Mouse (Mus musculus): ENCODE measurements around the gene Myo18a.
A peak's percentile ranks its signal among the peaks of the same experiment; 100 is the strongest.

The Myo18a gene

GRCm38 (mm10) chr11:77836751-77837150, 73.7 kb downstream of the Myo18a start:
- DNase-seq (ENCODE audit: low read depth, low spot score): peak; percentile 57

- DNase-seq (ENCODE audit: low read depth, low spot score): peak; percentile 53
Observed at GRCm38 (mm10) chr11:77837856-77838255, 74.8 kb downstream of the Myo18a start.

- DNase-seq (ENCODE audit: low read depth, low spot score): no peak
Observed at GRCm38 (mm10) chr11:77840523-77841245, 77.6 kb downstream of the Myo18a start.

GRCm38 (mm10) chr11:77843068-77843905, 80.2 kb downstream of the Myo18a start:
- DNase-seq (ENCODE audit: low read depth, low spot score): no peak

DNA sequence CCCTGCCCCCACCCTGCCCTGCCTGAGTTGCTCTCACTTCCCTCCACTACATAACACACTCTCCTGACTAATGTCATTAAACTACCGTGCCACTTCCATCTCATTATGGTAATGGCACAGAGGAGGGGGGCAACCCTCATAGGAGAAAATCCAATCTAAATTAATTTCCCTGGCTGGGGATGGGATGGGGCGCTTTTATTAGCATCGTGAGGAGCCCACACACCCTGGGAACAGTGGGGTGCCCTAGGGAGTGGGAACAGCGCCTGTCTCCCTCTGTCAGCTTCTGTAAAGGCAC, 80.8 kb downstream of the Myo18a start:
- DNase-seq (ENCODE audit: low read depth, low spot score): no peak

GRCm38 (mm10) chr11:77847599-77848128, 84.6 kb downstream of the Myo18a start:
- no peak for DNase-seq (ENCODE audit: low read depth, low spot score)

GRCm38 (mm10) chr11:77848131-77848530, 85.1 kb downstream of the Myo18a start:
- DNase-seq (ENCODE audit: low read depth, low spot score): no peak

- DNase-seq (ENCODE audit: low read depth, low spot score): peak; percentile 26
Observed at GRCm38 (mm10) chr11:77849151-77849550, 86.1 kb downstream of the Myo18a start.

DNA sequence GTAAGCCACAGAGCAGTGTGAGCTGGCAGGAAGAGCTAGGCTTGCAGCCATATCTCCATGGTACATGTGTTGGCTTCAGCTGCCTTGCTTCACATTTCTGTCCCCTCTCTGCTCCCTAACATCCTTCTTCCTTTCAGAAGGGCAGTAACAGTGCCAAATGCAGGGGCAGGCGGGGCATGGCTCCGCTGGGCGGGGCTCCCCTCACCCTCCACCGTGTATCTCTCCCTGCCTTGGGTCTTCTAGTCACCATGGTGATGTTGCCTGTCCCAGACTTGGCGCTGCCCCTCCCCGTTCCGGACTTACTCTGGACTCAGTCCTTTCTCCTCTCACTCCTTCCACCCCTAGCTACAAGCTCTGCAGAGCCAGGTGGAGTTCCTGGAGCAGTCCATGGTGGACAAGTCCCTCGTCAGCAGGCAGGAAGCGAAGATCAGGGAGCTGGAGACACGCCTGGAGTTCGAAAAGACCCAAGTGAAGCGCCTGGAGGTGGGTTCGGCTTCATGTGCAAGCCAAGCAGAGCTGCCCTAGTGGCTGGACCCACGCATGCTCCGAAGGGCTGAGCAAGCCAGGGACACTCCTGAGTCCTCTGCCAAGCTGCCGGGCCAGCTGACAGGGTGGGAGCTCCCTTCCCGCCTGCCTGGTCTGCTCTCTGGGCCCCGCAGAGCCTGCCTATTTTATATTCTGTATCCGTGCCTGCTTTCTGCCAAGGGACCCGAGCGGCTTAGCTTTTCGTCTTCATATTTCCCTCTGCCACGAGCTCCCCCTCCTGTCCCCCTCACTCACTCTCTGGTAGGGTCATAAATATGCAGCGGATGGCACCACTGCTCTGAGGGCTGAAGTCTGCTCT, 87.6 kb downstream of the Myo18a start:
- peak; percentile 37 for DNase-seq (ENCODE audit: low read depth, low spot score)

GRCm38 (mm10) chr11:77851483-77852010, 88.5 kb downstream of the Myo18a start:
- no peak for DNase-seq (ENCODE audit: low read depth, low spot score)

DNA sequence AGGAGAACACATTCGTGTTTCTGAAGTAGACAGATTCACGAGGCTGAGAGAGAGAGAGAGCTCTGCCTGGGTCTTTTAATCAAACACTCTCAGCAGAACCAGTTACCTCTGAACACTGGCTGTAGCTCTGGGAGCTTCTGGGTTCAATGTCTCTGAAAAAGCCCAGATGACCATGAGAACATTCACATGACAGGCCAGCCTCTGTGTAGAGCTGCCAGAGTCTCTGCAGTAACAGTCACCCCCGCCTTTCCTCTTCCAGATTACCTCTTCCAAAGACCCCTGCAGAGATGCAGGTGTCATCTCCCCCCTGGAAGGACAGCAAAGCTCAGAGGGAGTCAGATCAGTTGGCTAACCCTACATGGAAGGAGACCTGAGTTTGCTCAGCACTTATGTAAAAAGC, 89.1 kb downstream of the Myo18a start:
- DNase-seq (ENCODE audit: low read depth, low spot score): no peak

GRCm38 (mm10) chr11:77852941-77853668, 90.1 kb downstream of the Myo18a start:
- no peak for DNase-seq (ENCODE audit: low read depth, low spot score)

DNA sequence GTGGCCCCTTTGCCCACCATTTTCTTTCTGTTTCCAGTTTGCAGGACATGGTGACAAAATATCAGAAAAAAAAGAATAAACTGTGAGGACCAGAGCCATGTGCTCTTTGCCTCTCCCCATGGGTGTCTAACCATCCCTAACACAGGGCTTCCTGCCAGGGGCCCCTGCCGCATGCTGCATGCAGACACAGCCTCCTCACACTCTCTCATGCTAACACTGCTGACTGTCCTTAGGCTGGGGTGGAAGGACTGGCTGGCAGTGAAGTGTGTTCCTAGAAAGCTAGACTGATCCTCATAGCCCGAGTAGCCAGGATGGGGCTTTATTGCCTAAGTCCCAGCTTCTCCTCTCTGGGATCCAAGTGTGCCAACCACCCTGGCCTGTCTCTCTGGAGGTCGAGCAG, 91.6 kb downstream of the Myo18a start:
- DNase-seq (ENCODE audit: low read depth, low spot score): no peak

DNA sequence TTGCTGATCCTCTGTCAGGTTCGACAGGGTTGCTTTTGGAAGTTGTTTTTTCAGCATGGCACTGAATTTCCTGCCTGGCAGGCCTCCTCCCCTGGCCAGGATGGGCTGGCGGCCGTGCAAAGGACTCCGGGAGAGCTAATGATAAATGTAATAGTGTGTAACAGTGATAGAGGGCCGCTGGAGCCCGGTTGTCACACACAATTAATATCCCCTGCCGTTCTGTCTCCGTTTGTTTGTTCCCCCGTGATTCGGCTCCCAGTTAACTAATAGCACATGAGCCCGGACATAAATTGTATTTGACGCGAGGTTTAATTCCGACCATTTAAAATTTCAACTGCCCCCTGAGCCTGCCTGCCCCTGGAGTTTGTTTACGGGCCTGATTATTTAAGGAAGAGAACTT, 92.3 kb downstream of the Myo18a start:
- no peak for DNase-seq (ENCODE audit: low read depth, low spot score)

DNA sequence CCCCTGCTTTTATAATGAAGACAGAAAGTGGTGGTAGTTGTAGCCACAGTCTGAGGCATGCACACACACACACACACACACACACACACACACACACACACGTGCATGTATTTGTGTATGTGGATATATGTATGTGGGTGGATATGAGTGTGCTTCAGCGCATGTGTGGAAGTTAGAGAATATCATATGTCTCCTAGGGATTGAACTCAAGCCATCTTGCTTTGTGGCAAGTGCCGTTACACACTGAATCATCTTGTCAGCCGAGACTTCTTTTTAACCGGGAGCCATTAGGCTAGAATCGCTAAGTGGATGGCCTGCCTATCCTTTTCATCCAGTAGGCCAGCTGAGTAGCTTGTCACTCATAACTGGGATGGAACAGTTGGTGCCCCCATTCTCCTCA, 94.0 kb downstream of the Myo18a start:
- DNase-seq (ENCODE audit: low read depth, low spot score): no peak

DNA sequence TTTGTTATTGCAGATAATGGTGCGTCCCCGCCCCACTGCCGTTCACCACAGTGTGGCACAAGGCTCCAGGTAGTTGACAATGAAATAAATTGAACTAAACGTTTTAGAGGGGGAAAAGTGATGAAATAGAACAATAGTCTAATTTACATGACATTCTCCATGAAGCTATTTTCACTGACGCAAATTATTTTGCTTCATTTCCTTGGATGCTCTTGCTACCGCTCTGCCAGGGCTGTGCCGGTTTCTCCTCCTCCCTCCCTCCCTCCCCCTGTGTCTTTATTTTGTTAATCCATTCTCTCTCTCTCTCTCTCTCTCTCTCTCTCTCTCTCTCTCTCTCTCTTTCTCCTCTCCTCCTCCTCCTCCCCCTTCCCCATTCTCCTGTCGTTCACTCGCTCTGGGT, 95.5 kb downstream of the Myo18a start:
- no peak for DNase-seq (ENCODE audit: low read depth, low spot score)

DNA sequence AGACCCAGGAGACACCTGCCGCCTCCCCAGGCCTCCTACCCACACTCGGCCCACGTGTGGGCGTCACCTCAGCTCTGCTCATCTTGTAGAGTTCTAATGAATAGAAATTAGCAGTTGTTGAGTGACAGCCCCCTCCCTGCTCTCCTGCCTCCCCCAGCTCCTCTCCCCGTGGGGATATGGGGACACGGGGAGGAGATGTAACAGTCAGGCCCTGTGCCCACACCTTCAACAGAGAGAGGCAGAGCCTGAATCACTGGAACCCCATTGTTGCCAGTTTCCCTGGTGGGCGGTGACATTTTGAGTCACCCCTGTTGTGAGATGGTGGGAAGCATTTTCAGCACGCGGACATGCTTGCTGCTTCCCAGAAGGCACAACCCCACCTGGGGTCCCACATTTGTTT, 97.9 kb downstream of the Myo18a start:
- DNase-seq (ENCODE audit: low read depth, low spot score): peak; percentile 30

DNA sequence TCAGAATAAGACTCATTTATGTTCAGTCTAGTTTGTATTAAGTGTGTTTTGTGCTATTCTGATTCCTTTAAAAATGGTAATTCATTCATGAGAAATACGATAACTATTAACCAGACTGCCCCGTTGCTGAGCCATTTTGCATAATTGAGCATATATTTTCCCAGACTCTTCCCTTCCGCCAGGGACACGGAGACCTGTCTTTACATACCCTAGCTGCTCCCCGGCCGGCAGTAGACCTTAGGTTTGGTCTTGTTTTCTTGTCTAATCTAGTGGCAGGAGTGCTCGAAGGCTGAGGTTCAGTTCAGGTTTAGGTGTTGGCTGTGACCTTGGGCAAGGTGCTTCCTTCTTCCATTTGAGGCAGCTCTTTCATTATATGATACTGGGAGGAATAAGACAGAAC, 99.8 kb downstream of the Myo18a start:
- DNase-seq (ENCODE audit: low read depth, low spot score): no peak

DNA sequence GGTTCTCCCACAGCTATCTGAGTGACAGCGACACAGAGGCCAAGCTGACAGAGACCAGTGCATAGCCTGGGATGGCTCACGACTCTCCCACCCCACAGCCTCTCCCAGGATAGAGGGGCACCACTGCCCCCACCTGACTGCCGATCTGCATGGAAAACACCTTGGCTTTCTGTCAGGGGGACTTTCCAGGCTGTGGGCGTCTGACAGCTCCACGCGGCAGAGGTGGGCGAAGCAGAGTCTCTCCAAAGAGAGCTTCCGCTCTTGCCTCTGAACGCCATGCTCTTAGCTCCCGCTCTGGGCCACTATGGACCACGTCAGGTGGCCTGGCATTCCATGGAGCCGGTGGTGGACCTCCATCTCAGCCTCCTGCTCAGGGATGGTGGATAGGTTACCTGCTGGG, 101.7 kb downstream of the Myo18a start:
- DNase-seq (ENCODE audit: low read depth, low spot score): no peak

- DNase-seq (ENCODE audit: low read depth, low spot score): no peak
Observed at GRCm38 (mm10) chr11:77867419-77868083, 104.5 kb downstream of the Myo18a start.

- no peak for DNase-seq (ENCODE audit: low read depth, low spot score)
Observed at GRCm38 (mm10) chr11:77871436-77871835, 108.4 kb downstream of the Myo18a start.

Measured in ZHBTc4 (cell line).